Mouse (Mus musculus) liver, embryonic 14.5 days (tissue): ENCODE results near the gene Vegfb. TPM values are rescaled to one million over a fixed set of nuclear protein-coding genes. Genes with fewer than 3 reads are reported as not detected.
"Not testable (repeated sequence)": the region's sequence is repeated elsewhere in the genome, so short reads cannot be mapped to it uniquely, and the experiment has no call there.

Source experiments
- ATAC-seq: fragments of 200-750 bp; cut with Nextera tagmentation; 2 replicates; pipeline ENCODE4 v1.8.0; 2017; ENCODE audit warnings: moderate number of reproducible peaks, mild to moderate bottlenecking, moderate library complexity; ENCODE audit not compliant: insufficient read depth
- DNase-seq, 3 experiments: peaks; one replicate each; pipeline ENCODE4 v3.0.0-alpha.2; 2012 to 2013; ENCODE audit warnings: low read depth in 3 of 3, low spot score in 3 of 3
- H3K27ac ChIP-seq: fragments of 300-500 bp; sonication (generic); 2 replicates; pipeline ENCODE4 v1.5.1; 2014; ENCODE audit warnings: moderate library complexity, mild to moderate bottlenecking, control low read depth, inconsistent platforms
- H3K27me3 ChIP-seq: fragments of 300-500 bp; sonication (generic); 2 replicates; pipeline ENCODE4 v1.6.1; 2014; ENCODE audit warnings: mild to moderate bottlenecking, low read length, moderate library complexity; ENCODE audit not compliant: control insufficient read depth, insufficient read depth
- H3K36me3 ChIP-seq: fragments of 300-500 bp; sonication (generic); replicated peaks from 2 replicates; pipeline ENCODE4 v1.6.1; 2014; ENCODE audit warnings: low read depth; ENCODE audit not compliant: control insufficient read depth, insufficient read depth
- H3K4me1 ChIP-seq, 2 experiments: fragments of 200-500 bp in 1 of 2; fragments of 300-500 bp in 1 of 2; sonication (generic) in 1 of 2; replicated peaks; 2 replicates each; pipeline ENCODE4 v1.6.1; 2012 to 2014; ENCODE audit warnings: antibody characterized with exemption in 1 of 2, inconsistent platforms in 1 of 2, low read length in 1 of 2; ENCODE audit not compliant: control insufficient read depth in 2 of 2, insufficient read depth in 2 of 2
- H3K4me2 ChIP-seq: fragments of 300-500 bp; sonication (generic); 2 replicates; pipeline ENCODE4 v1.6.1; 2014; ENCODE audit warnings: low read depth, mild to moderate bottlenecking, control low read depth, moderate library complexity
- H3K4me3 ChIP-seq, 2 experiments: fragments of 200-500 bp in 1 of 2; fragments of 300-500 bp in 1 of 2; sonication (generic) in 1 of 2; 2 replicates each; pipeline ENCODE4 v1.5.1; 2012 to 2014; ENCODE audit warnings: low read depth in 2 of 2, low read length in 2 of 2, mild to moderate bottlenecking in 2 of 2, control low read depth in 1 of 2, inconsistent platforms in 1 of 2, moderate library complexity in 1 of 2; ENCODE audit not compliant: insufficient read depth in 1 of 2
- H3K9ac ChIP-seq: fragments of 300-500 bp; sonication (generic); replicated peaks from 2 replicates; pipeline ENCODE4 v1.6.1; 2014; ENCODE audit warnings: mild to moderate bottlenecking, control low read depth, moderate library complexity
- H3K9me3 ChIP-seq: fragments of 300-500 bp; sonication (generic); 2 replicates; pipeline ENCODE4 v1.6.1; 2016; ENCODE audit warnings: low read length, mixed read lengths; ENCODE audit not compliant: control insufficient read depth
- CTCF ChIP-seq: IDR thresholded peaks from 2 replicates; pipeline ENCODE4 v1.5.1; 2016; ENCODE audit warnings: antibody characterized with exemption, low read depth, control low read depth
- EP300 ChIP-seq: IDR thresholded peaks from 2 replicates; pipeline ENCODE4 v1.6.1; 2016; ENCODE audit warnings: antibody characterized with exemption, low read depth
- WGBS: fragments of 180-500 bp; shearing (Covaris S2); extraction: QIAGEN DNeasy Blood & Tissue Kit; methylation state at CpG from one replicate; pipeline ENCODE4 v1.1.7; 2014; ENCODE audit not compliant: insufficient replicate concordance; 5-methylcytosine and 5-hydroxymethylcytosine counted together
- polyA plus RNA-seq, 2 experiments: library from polyadenylated mRNA; depleted of rRNA in 1 of 2; stranded (reverse) in 1 of 2; unstranded in 1 of 2; fragments of >200 nt; fragmentation: Nextera tagmentation in 1 of 2; extraction: Ambion mirVana in 1 of 2; gene quantifications; 2 replicates each; pipeline versions ENCODE4 v1.2.1 to v1.2.3; 2012 to 2014

The Vegfb gene
- polyA plus RNA-seq, 2 experiments: 7.6 to 9.5 TPM

DNA sequence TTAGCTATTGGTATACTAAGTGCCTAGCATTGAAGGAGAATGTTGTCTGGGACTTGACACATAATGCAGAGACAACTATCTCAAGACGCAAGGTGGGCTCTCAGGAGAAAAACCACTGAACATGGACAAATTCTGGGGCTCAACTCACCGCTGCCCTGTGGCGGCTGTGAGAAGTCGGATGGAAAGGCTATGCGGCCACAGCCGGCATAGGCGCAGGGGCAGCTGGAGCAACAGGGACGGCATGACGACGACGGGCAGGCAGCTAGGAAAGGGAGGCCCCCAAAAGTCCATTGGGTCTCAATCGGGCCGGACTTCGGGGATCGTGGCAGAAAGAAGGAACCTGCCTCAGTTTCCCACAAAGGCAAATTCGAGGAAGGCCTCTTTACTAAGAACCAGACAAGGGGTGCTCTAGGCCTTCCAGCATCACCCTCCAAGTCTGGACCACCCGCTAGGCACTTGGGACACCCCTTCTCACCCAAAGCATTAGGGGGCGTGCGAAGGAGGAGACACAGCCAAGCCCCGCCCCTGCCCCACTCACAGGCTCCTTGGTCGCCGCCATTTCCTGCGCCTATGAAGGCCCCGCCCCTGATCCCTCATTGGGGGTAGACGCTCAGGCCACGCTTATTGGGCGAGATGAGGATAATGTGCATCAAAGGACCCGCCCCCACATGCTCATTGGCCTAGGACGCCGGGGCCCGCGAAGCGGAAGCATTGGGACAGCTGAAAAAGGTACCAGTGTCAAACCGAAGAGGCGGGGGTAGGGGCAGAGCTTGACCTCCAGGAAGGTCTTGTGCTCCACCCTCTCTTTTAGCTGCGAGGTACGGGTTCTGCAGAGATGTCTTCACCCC lies 4.8 kb upstream of the Vegfb start, which contains the start of gene Dnajc4:
Dnajc4 (minus strand) TSS at position 562 of the 848 bp plus-strand sequence.
- Histone ChIP-seq H3K36me3 (no peaks in the 10 kb centered on the region), H3K4me1 (peaks cover 20 to 24% of the 10 kb centered on the region in 2 experiments), H3K9me3 (no peaks in the 10 kb centered on the region), H3K27me3 (no peaks in the 10 kb centered on the region), H3K9ac (peak within 1 kb of the TSS; percentile 78), H3K4me2 (peak within 1 kb of the TSS; percentile 99), H3K27ac (peak within 1 kb of the TSS; percentile 63), H3K4me3 (peak within 1 kb of the TSS; percentile 80 to 82)
- peak; percentile 96 to 98 (median 97) for DNase-seq
- WGBS: 2% methylated on average over 37 of the region's 37 CpGs
- TF ChIP-seq EP300 (no peak), CTCF (0 out of 2 replicates have a peak, but pooled peaks have one; percentile 28)
- peak; percentile 93 for ATAC-seq

- H3K4me1 ChIP-seq: peaks cover 23 to 29% of the 10 kb centered on the region in 2 experiments
- WGBS: 75% methylated on average over 6 of the region's 6 CpGs
- not testable (repeated sequence) for ATAC-seq
Observed at GRCm38 (mm10) chr19:6991166-6991565, 3.7 kb upstream of the Vegfb start.

DNA sequence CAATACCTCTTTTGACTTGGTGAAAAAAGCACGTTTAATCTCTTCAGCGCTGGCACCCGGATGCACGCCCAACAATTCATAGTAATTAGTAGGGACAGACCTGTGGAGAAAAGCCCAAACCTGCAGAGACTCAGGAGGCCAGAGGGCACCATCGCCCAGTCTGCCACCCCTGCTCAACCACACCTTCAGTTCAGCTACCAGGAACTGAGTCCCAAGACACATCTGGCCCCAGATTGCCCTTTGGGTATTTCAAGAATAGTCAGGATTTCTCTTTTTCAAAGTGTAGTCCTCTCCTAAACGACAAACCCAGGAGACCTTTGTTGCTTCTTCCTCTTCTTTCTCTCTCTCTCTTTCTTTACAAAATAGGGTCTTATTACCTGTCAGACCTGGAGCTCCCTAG lies 3.3 kb upstream of the Vegfb start:
- 79% methylated on average over 6 of the region's 6 CpGs for WGBS

More at GRCm38 (mm10) chr19:6991166-6991565, 3.7 kb upstream of the Vegfb start:
- H3K4me2 ChIP-seq: peak overlapping the region; percentile 99; the same call in 1 of the 2 replicates
- DNase-seq, H3K27ac ChIP-seq, H3K9ac ChIP-seq, H3K9me3 ChIP-seq, H3K27me3 ChIP-seq, H3K4me3 ChIP-seq, H3K36me3 ChIP-seq: not testable (repeated sequence)

GRCm38 (mm10) chr19:6989251-6989650 lies 1.8 kb upstream of the Vegfb start:
- Histone ChIP-seq H3K27ac (no peak overlapping the region), H3K9ac (no peak overlapping the region), H3K36me3 (no peaks in the 10 kb centered on the region), H3K4me2 (no peak overlapping the region), H3K27me3 (no peaks in the 10 kb centered on the region), H3K9me3 (no peaks in the 10 kb centered on the region), H3K4me1 (peaks cover 24 to 25% of the 10 kb centered on the region in 2 experiments), H3K4me3 (no peak overlapping the region)
- DNase-seq (no peak), ATAC-seq (no peak)
- TF ChIP-seq CTCF: no peak
- 80% methylated on average over 8 of the region's 8 CpGs for WGBS

More for the DNA sequence above, 3.3 kb upstream of the Vegfb start:
- Histone ChIP-seq H3K27me3 (no peaks in the 10 kb centered on the region), H3K4me3 (no peak overlapping the region), H3K9me3 (no peaks in the 10 kb centered on the region), H3K27ac (no peak overlapping the region), H3K36me3 (no peaks in the 10 kb centered on the region), H3K4me1 (peaks cover 27 to 30% of the 10 kb centered on the region in 2 experiments), H3K4me2 (no peak overlapping the region), H3K9ac (no peak overlapping the region)
- ATAC-seq (no peak), DNase-seq (no peak)
- TF ChIP-seq EP300 (no peak), CTCF (no peak)

GRCm38 (mm10) chr19:6987904-6988285 lies 444 bp upstream of the Vegfb start:
- peak overlapping the region; percentile 51 to 64 for H3K4me3 ChIP-seq
- H3K9ac ChIP-seq: peak overlapping the region; percentile 62
- H3K9me3 ChIP-seq: no peaks in the 10 kb centered on the region
- H3K36me3 ChIP-seq: no peaks in the 10 kb centered on the region
- ATAC-seq (no peak), DNase-seq (no peak)
- H3K27me3 ChIP-seq: no peaks in the 10 kb centered on the region
- peaks cover 19 to 21% of the 10 kb centered on the region in 2 experiments for H3K4me1 ChIP-seq
- 5% methylated on average over 8 of the region's 8 CpGs for WGBS
- H3K27ac ChIP-seq: no peak overlapping the region
- TF ChIP-seq EP300: no peak
- TF ChIP-seq CTCF: no peak
- H3K4me2 ChIP-seq: peak overlapping the region; percentile 76
